Mouse (Mus musculus) ES-Bruce4 (cell line): ENCODE results near the gene Dnajb14. TPM values are rescaled to one million over a fixed set of nuclear protein-coding genes. Genes with fewer than 3 reads are reported as not detected.

Experiments
- H3K27ac ChIP-seq: 2 replicates; pipeline ENCODE4 v1.5.1; 2012; ENCODE audit warnings: low read length, inconsistent platforms; ENCODE audit not compliant: insufficient read depth
- H3K27me3 ChIP-seq: 2 replicates; pipeline ENCODE4 v1.6.1; 2012; ENCODE audit warnings: mild to moderate bottlenecking, low read length, inconsistent platforms; ENCODE audit not compliant: control insufficient read depth, poor library complexity, insufficient read depth, severe bottlenecking
- H3K36me3 ChIP-seq: 2 replicates; pipeline ENCODE4 v1.6.1; 2012; ENCODE audit warnings: inconsistent platforms, mild to moderate bottlenecking, low read length, moderate library complexity; ENCODE audit not compliant: control insufficient read depth, poor library complexity, insufficient read depth, severe bottlenecking
- H3K4me1 ChIP-seq: one replicate; pipeline ENCODE4 v1.8.1; 2011; ENCODE audit warnings: low read length; ENCODE audit not compliant: control insufficient read depth, insufficient read depth
- H3K4me3 ChIP-seq: 2 replicates; pipeline ENCODE4 v1.5.1; 2011; ENCODE audit warnings: low read depth, mild to moderate bottlenecking, low read length
- H3K9ac ChIP-seq: 2 replicates; pipeline ENCODE4 v1.6.1; 2012; ENCODE audit warnings: low read depth, mild to moderate bottlenecking, inconsistent platforms; ENCODE audit not compliant: poor library complexity, severe bottlenecking
- H3K9me3 ChIP-seq: replicated peaks from 2 replicates; pipeline ENCODE4 v1.6.1; 2012; ENCODE audit warnings: mild to moderate bottlenecking, low read length, inconsistent platforms; ENCODE audit not compliant: control insufficient read depth, poor library complexity, insufficient read depth, severe bottlenecking
- CTCF ChIP-seq: IDR thresholded peaks from one replicate; pipeline ENCODE4 v1.8.1; 2011; ENCODE audit warnings: low read depth, low read length
- EP300 ChIP-seq: IDR thresholded peaks from 2 replicates; pipeline ENCODE4 v1.6.1; 2011; ENCODE audit warnings: low read depth, low read length; ENCODE audit not compliant: insufficient read depth
- POLR2A ChIP-seq: IDR thresholded peaks from one replicate; pipeline ENCODE4 v1.8.1; 2011; ENCODE audit warnings: low read length; ENCODE audit not compliant: insufficient read depth
- polyA plus RNA-seq: library from polyadenylated mRNA; stranded (reverse); fragments of >200 nt; gene quantifications from 2 replicates; pipeline ENCODE4 v1.2.4, GENCODE M21; 2011; ENCODE audit warnings: low read depth; ENCODE audit not compliant: missing spikeins, insufficient read depth, insufficient read length

Dnajb14 gene
- polyA plus RNA-seq, 1 experiment: 9.3 TPM

DNA sequence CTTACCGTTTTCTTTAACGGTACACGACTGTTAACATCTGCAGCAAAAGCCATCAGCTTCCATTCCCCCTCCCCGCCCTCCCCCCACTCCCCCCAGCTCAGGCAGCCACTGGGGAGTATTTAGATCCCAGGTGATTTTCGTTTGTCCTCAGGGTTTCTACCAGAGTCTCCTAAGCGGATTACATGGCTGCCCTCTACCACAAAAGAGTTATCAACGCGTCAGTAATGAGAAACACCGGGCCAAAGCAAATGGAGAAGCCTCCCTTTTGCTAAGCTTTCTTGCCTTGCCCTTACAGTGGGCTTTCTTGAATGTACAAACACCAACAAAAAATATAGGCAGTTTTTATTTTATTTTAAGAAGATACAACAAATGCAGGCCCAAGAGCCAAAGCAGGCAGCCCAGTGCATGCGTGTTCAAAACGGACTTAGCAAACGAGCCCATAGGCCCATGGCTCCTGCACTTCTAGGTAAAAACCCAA is 50.3 kb downstream of the Dnajb14 start:
- TF ChIP-seq EP300 (no peak), CTCF (no peak)
- Histone ChIP-seq H3K9me3 (no peaks in the 10 kb centered on the region), H3K27ac (peak overlapping the region; percentile 87), H3K27me3 (no peaks in the 10 kb centered on the region), H3K4me3 (peak overlapping the region; percentile 75), H3K9ac (peak overlapping the region; percentile 58), H3K4me1 (no peaks in the 10 kb centered on the region), H3K36me3 (peaks cover 7% of the 10 kb centered on the region; the same call in 1 of the 2 replicates)

DNA sequence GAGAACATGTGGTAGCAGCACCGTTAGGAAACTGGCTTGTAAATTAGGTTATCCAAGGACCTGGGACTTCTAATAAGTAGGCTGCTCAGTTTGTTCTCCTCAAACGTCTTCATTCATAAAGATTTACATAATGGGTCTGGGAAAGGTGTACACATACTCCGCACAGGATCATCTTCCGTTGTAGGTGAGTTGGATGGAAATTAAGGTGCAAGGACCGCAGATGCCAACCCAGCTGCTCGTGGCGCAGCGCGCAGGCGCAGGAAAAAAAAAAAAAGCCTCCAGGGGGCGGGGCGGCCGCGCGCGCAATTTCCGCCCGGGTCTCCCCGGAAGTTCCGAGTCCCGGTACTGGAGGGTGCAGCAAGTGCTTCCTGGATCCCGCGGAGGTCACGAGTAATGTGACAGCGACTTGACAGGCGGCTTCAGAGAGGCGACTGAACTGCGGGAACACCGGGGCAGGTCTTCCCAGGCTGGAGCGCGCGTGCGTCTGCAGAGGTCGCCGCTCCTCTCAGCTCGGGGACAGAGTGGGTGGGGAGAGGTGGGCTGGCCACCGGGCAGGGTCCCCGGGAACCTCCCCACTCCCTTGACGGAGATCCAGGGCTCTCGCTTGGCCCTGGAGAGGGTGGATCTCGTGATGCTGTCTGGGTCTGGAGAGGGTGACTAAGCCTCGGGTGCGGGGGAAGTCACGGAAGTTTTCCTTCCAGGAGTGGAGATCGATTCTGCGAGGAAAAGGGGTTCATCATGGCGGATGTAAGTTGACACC is 50.9 kb downstream of the Dnajb14 start, which contains the start of gene Lamtor3:
Gene Lamtor3 (plus strand): TSS at position 335 of the 760 bp plus-strand sequence.
- Histone ChIP-seq H3K27me3 (no peaks in the 10 kb centered on the region), H3K27ac (peak within 1 kb of the TSS; percentile 87), H3K9me3 (no peaks in the 10 kb centered on the region), H3K4me3 (peak within 1 kb of the TSS; percentile 75), H3K4me1 (no peaks in the 10 kb centered on the region), H3K36me3 (peaks cover 7% of the 10 kb centered on the region; the same call in 1 of the 2 replicates), H3K9ac (peak within 1 kb of the TSS; percentile 58)
- TF ChIP-seq POLR2A (peak; percentile 24), CTCF (no peak)

DNA sequence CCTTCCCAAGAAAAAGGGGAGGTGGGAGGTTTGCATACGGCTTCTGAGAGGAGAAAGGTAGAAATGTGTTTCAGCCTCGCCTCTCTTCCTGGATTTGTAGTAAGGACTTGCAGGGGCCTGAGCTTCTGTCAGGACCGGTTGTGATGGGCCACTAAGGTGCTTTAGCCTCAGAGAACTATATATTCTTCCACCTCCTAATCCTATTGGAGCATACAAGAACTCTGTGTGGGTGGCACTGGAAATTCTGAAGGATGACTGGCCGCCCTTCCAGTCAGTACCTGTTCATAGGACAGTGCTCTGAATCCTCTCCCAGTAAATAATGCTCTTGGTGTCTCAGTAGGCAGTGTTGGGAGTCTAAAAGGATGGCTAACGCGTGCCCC is 51.4 kb downstream of the Dnajb14 start:
- peak overlapping the region; percentile 5; the same call in 1 of the 2 replicates for H3K27ac ChIP-seq
- no peaks in the 10 kb centered on the region for H3K27me3 ChIP-seq
- no peak for TF ChIP-seq POLR2A
- no peak for TF ChIP-seq EP300
- TF ChIP-seq CTCF: no peak
- H3K9ac ChIP-seq: peak overlapping the region; percentile 58
- no peaks in the 10 kb centered on the region for H3K4me1 ChIP-seq
- H3K9me3 ChIP-seq: no peaks in the 10 kb centered on the region
- peak overlapping the region; percentile 75 for H3K4me3 ChIP-seq
- peaks cover 7% of the 10 kb centered on the region; the same call in 1 of the 2 replicates for H3K36me3 ChIP-seq

DNA sequence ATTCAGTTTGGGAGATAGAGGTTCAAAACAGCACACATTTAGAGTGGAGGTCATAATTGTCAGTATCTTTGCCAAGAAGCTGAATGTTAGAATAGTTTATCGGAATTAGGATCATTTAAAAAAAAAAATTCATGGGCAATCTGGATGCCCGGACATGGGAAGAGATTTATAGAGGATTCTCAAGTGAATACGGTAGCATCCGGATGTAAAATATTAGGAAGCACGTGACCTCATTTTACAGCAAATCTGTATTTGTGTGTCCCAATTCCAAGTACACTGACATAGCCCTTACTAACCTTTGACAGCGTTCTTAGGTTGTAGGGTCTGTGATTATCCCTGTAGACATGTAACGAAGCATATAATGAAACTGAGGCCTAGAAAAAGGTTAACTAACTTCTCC is 51.9 kb downstream of the Dnajb14 start:
- H3K4me1 ChIP-seq: no peaks in the 10 kb centered on the region
- peak overlapping the region; percentile 58 for H3K9ac ChIP-seq
- peak overlapping the region; percentile 5; the same call in 1 of the 2 replicates for H3K27ac ChIP-seq
- H3K4me3 ChIP-seq: peak overlapping the region; percentile 75; the same call in 1 of the 2 replicates
- H3K9me3 ChIP-seq: no peaks in the 10 kb centered on the region
- no peaks in the 10 kb centered on the region for H3K27me3 ChIP-seq
- peaks cover 7% of the 10 kb centered on the region; the same call in 1 of the 2 replicates for H3K36me3 ChIP-seq
- no peak for TF ChIP-seq EP300
- no peak for TF ChIP-seq CTCF
- no peak for TF ChIP-seq POLR2A

DNA sequence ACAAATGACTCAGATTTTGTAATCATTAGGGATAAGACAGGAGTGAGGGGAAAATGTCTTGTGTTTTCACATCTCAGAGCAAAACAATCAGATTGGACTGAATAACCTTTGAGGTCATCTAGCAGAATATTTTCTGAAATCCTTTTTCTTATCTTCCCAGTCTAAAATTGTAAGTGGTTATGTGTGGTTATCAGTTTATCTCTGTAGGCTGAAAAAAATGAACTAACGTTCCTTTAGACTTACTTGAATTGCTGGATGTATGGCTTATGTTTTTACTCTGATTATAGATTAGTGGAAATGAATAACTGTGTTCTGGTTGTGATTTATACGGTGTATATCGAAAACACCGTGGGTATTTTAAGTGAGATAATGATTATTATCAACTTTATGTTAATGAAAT is 53.1 kb downstream of the Dnajb14 start:
- no peak overlapping the region for H3K4me3 ChIP-seq

DNA sequence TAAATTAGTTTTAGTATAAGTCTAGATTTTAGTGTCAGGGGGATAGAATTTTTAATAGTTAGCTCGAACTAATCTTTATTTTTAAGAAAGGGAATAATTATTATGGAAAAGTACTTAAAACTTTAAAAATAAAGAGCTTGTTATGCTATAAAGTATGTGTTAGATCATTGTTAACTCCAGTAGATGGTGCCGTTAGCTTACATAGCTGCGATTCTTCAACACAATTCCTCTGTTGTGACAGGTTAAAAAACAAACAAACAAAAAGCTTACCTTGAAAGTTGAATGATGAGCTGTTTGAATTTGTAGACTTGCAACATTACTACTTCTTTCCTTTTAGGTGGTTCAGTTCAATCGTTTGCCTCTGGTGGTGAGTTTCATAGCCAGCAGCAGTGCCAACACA is 59.5 kb downstream of the Dnajb14 start:
- no peak overlapping the region for H3K9ac ChIP-seq
- no peaks in the 10 kb centered on the region for H3K4me1 ChIP-seq
- no peak overlapping the region for H3K4me3 ChIP-seq
- no peaks in the 10 kb centered on the region for H3K9me3 ChIP-seq
- no peak overlapping the region for H3K27ac ChIP-seq
- H3K36me3 ChIP-seq: peaks cover 12% of the 10 kb centered on the region; the same call in 1 of the 2 replicates
- no peaks in the 10 kb centered on the region for H3K27me3 ChIP-seq
- TF ChIP-seq EP300 (no peak), CTCF (no peak), POLR2A (no peak)

More for the DNA sequence above, 53.1 kb downstream of the Dnajb14 start:
- Histone ChIP-seq H3K9me3 (no peaks in the 10 kb centered on the region), H3K4me1 (no peaks in the 10 kb centered on the region), H3K27me3 (no peaks in the 10 kb centered on the region), H3K27ac (no peak overlapping the region), H3K9ac (no peak overlapping the region), H3K36me3 (peaks cover 7% of the 10 kb centered on the region)
- no peak for TF ChIP-seq CTCF
- TF ChIP-seq POLR2A: no peak
- TF ChIP-seq EP300: no peak
